Mouse (Mus musculus) limb, embryonic 12.5 days (tissue): Measurements from ENCODE around the gene Ensa. TPM values are rescaled to one million over a fixed set of nuclear protein-coding genes. Genes with fewer than 3 reads are reported as not detected.

Experiments
- ATAC-seq: fragments of 200-750 bp; cut with Nextera tagmentation; 2 replicates; pipeline ENCODE4 v1.8.0; 2017; ENCODE audit warnings: low read depth, moderate TSS enrichment; ENCODE audit not compliant: insufficient number of reproducible peaks, insufficient read depth, low FRiP score, low TSS enrichment
- H3K27ac ChIP-seq: fragments of 300-500 bp; sonication (generic); 2 replicates; pipeline ENCODE4 v1.5.1; 2016; ENCODE audit warnings: mild to moderate bottlenecking, moderate library complexity
- H3K27me3 ChIP-seq: fragments of 300-500 bp; sonication (generic); 2 replicates; pipeline ENCODE4 v1.6.1; 2016; ENCODE audit warnings: mild to moderate bottlenecking, moderate library complexity
- H3K36me3 ChIP-seq: fragments of 300-500 bp; sonication (generic); 2 replicates; pipeline ENCODE4 v1.6.1; 2016; ENCODE audit warnings: mild to moderate bottlenecking, moderate library complexity
- H3K4me1 ChIP-seq: fragments of 300-500 bp; sonication (generic); replicated peaks from 2 replicates; pipeline ENCODE4 v1.6.1; 2016
- H3K4me2 ChIP-seq: fragments of 300-500 bp; sonication (generic); 2 replicates; pipeline ENCODE4 v1.6.1; 2016; ENCODE audit warnings: mild to moderate bottlenecking, moderate library complexity
- H3K4me3 ChIP-seq: fragments of 300-500 bp; sonication (generic); replicated peaks from 2 replicates; pipeline ENCODE4 v1.5.1; 2016; ENCODE audit warnings: mild to moderate bottlenecking
- H3K9ac ChIP-seq: fragments of 300-500 bp; sonication (generic); replicated peaks from 2 replicates; pipeline ENCODE4 v1.6.1; 2016; ENCODE audit warnings: mild to moderate bottlenecking, moderate library complexity
- H3K9me3 ChIP-seq: fragments of 300-500 bp; sonication (generic); 2 replicates; pipeline ENCODE4 v1.6.1; 2016; ENCODE audit warnings: mild to moderate bottlenecking, moderate library complexity
- WGBS: fragments of 180-500 bp; shearing (Covaris S2); methylation state at CpG from one replicate; pipeline ENCODE4 v1.1.7; 2016; 5-methylcytosine and 5-hydroxymethylcytosine counted together
- polyA plus RNA-seq: library from polyadenylated mRNA; unstranded; fragments of >200 nt; fragmentation: Nextera tagmentation; extraction: Ambion mirVana; gene quantifications from 2 replicates; pipeline ENCODE4 v1.2.1, GENCODE M21; 2016

Ensa gene
- polyA plus RNA-seq, 1 experiment from 2014 or later = 90.0 TPM

GRCm38 (mm10) chr3:95657108-95657507 lies 32.3 kb downstream of the Ensa start:
- no peak overlapping the region for H3K4me3 ChIP-seq
- no peak overlapping the region for H3K27ac ChIP-seq
- no peak for ATAC-seq
- H3K4me2 ChIP-seq = no peak overlapping the region
- H3K9ac ChIP-seq = no peak overlapping the region
- WGBS = 91% methylated on average over 3 of the region's 3 CpGs
- peaks cover 38% of the 10 kb centered on the region for H3K4me1 ChIP-seq
- H3K9me3 ChIP-seq = no peaks in the 10 kb centered on the region
- H3K27me3 ChIP-seq = no peaks in the 10 kb centered on the region
- peaks cover 19% of the 10 kb centered on the region for H3K36me3 ChIP-seq

GRCm38 (mm10) chr3:95657711-95658110 lies 32.9 kb downstream of the Ensa start:
- no peaks in the 10 kb centered on the region for H3K9me3 ChIP-seq
- H3K27me3 ChIP-seq = no peaks in the 10 kb centered on the region
- peaks cover 25% of the 10 kb centered on the region for H3K36me3 ChIP-seq
- H3K9ac ChIP-seq = peak overlapping the region; percentile 99
- no peak for ATAC-seq
- peak overlapping the region; percentile 83 for H3K4me2 ChIP-seq
- peak overlapping the region; percentile 99 for H3K4me3 ChIP-seq
- H3K27ac ChIP-seq = peak overlapping the region; percentile 99
- WGBS = 86% methylated on average over 3 of the region's 3 CpGs
- peaks cover 38% of the 10 kb centered on the region for H3K4me1 ChIP-seq

- Histone ChIP-seq H3K9ac (peak within 1 kb of the TSS; percentile 99), H3K4me3 (peak within 1 kb of the TSS; percentile 99), H3K27ac (peak within 1 kb of the TSS; percentile 99), H3K4me1 (peaks cover 35% of the 10 kb centered on the region), H3K9me3 (no peaks in the 10 kb centered on the region), H3K4me2 (peak within 1 kb of the TSS; percentile 83), H3K36me3 (peaks cover 32% of the 10 kb centered on the region), H3K27me3 (no peaks in the 10 kb centered on the region)
- WGBS = under 1% methylated on average over 43 of the region's 43 CpGs
- ATAC-seq = peak; percentile 96
Measured at GRCm38 (mm10) chr3:95658236-95658867, 33.6 kb downstream of the Ensa start, which contains the start of gene Mcl1. Mcl1 (plus strand) TSS chr3:95658788.

GRCm38 (mm10) chr3:95658868-95659712 lies 34.3 kb downstream of the Ensa start:
- ATAC-seq = peak; percentile 38; the same call in 1 of the 2 replicates
- H3K27ac ChIP-seq = peak overlapping the region; percentile 99

GRCm38 (mm10) chr3:95659948-95660347 lies 35.2 kb downstream of the Ensa start:
- Histone ChIP-seq H3K4me3 (peak overlapping the region; percentile 99), H3K27me3 (no peaks in the 10 kb centered on the region), H3K9ac (peak overlapping the region; percentile 99), H3K27ac (peak overlapping the region; percentile 99), H3K4me1 (peaks cover 35% of the 10 kb centered on the region), H3K4me2 (peak overlapping the region; percentile 83), H3K36me3 (peaks cover 48% of the 10 kb centered on the region), H3K9me3 (no peaks in the 10 kb centered on the region)
- ATAC-seq = no peak
- WGBS = 3% methylated on average over 8 of the region's 8 CpGs

More at GRCm38 (mm10) chr3:95658868-95659712, 34.3 kb downstream of the Ensa start:
- peaks cover 39% of the 10 kb centered on the region for H3K36me3 ChIP-seq
- peak overlapping the region; percentile 83 for H3K4me2 ChIP-seq
- WGBS = under 1% methylated on average over 112 of the region's 113 CpGs
- H3K9ac ChIP-seq = peak overlapping the region; percentile 99
- H3K4me3 ChIP-seq = peak overlapping the region; percentile 99
- H3K27me3 ChIP-seq = no peaks in the 10 kb centered on the region
- peaks cover 34% of the 10 kb centered on the region for H3K4me1 ChIP-seq
- H3K9me3 ChIP-seq = no peaks in the 10 kb centered on the region

GRCm38 (mm10) chr3:95660788-95661478 lies 36.1 kb downstream of the Ensa start:
- peaks cover 54% of the 10 kb centered on the region for H3K36me3 ChIP-seq
- peak overlapping the region; percentile 99 for H3K4me3 ChIP-seq
- peak overlapping the region; percentile 99 for H3K9ac ChIP-seq
- WGBS = 29% methylated on average over 2 of the region's 2 CpGs
- peak overlapping the region; percentile 83 for H3K4me2 ChIP-seq
- no peak overlapping the region; the same call in 1 of the 2 replicates for H3K27ac ChIP-seq
- ATAC-seq = no peak
- no peaks in the 10 kb centered on the region for H3K27me3 ChIP-seq
- peaks cover 37% of the 10 kb centered on the region for H3K4me1 ChIP-seq
- no peaks in the 10 kb centered on the region for H3K9me3 ChIP-seq

- H3K4me2 ChIP-seq = peak overlapping the region; percentile 83
- no peak overlapping the region for H3K27ac ChIP-seq
- H3K4me1 ChIP-seq = peaks cover 37% of the 10 kb centered on the region
Measured at GRCm38 (mm10) chr3:95661945-95662715, 37.3 kb downstream of the Ensa start.

GRCm38 (mm10) chr3:95662724-95663449 lies 38.1 kb downstream of the Ensa start:
- no peaks in the 10 kb centered on the region for H3K9me3 ChIP-seq
- peak overlapping the region; percentile 83; the same call in 1 of the 2 replicates for H3K4me2 ChIP-seq
- no peak for ATAC-seq
- no peak overlapping the region for H3K9ac ChIP-seq
- H3K36me3 ChIP-seq = peaks cover 62% of the 10 kb centered on the region
- H3K4me3 ChIP-seq = no peak overlapping the region
- WGBS = 84% methylated on average over 7 of the region's 7 CpGs
- H3K4me1 ChIP-seq = peaks cover 42% of the 10 kb centered on the region
- no peak overlapping the region for H3K27ac ChIP-seq
- no peaks in the 10 kb centered on the region for H3K27me3 ChIP-seq

More at GRCm38 (mm10) chr3:95661945-95662715, 37.3 kb downstream of the Ensa start:
- ATAC-seq = no peak
- H3K9ac ChIP-seq = no peak overlapping the region
- H3K36me3 ChIP-seq = peaks cover 60% of the 10 kb centered on the region
- H3K4me3 ChIP-seq = no peak overlapping the region
- 64% methylated on average over 7 of the region's 7 CpGs for WGBS
- no peaks in the 10 kb centered on the region for H3K27me3 ChIP-seq
- H3K9me3 ChIP-seq = no peaks in the 10 kb centered on the region

- H3K9me3 ChIP-seq = no peaks in the 10 kb centered on the region
- no peak overlapping the region for H3K4me3 ChIP-seq
- peaks cover 42% of the 10 kb centered on the region for H3K4me1 ChIP-seq
- H3K36me3 ChIP-seq = peaks cover 68% of the 10 kb centered on the region
- 86% methylated on average over 2 of the region's 2 CpGs for WGBS
- H3K9ac ChIP-seq = no peak overlapping the region
- no peaks in the 10 kb centered on the region for H3K27me3 ChIP-seq
- no peak overlapping the region for H3K27ac ChIP-seq
- no peak overlapping the region for H3K4me2 ChIP-seq
- no peak for ATAC-seq
Measured at GRCm38 (mm10) chr3:95663486-95663885, 38.7 kb downstream of the Ensa start.
